8 mouse cellular contexts compared by ENCODE assay signal in the genomic region with DNA sequence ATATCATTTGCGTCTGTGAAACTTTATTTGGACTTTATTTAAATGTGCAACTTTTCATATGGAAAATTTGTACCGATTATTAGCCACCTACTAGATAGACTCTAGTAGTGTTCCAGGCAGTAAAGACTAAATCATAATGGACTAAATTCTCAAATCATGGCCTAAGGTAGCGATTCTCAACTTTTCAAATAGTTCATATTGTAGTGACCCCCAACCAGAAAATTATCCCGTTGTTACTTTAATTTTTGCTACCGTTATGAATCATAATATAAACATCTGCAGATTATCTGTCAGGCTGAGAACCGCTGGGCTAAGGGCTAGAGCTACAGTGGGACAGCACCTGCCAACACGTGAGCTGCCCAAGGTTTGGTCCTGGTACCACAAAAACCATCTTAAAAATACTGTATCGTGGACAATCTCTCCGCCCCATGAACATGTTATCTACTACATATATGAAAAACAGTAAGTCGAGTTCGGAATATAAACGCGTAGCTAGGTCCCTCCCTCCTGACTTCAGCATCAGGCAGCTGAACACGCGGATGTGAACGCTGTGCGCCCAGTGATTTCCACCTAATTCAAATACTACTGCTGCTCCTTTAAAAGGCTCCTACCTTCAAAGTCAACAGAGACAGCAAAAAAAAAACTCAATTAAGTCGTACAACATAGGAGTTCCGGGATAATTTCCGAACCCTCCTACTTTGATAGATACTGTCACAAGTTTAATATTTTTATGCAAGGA. TPM values are rescaled to one million over a fixed set of nuclear protein-coding genes. Genes with fewer than 3 reads are reported as not detected.
A peak's percentile ranks its signal among the peaks of the same experiment; 100 is the strongest.
DNase-seq lines count a peak whose midpoint lies in the region; ATAC-seq and TF ChIP-seq lines count a peak whose summit lies in the region.

No protein-coding gene starts in this region.

- peak overlapping the region; percentile 67 for H3K4me2 ChIP-seq in hindbrain, embryonic 11.5 days (replicated peaks; ENCODE audit: low read depth, low read length)

- peaks cover 66% of the 10 kb centered on the region for H3K4me1 ChIP-seq in megakaryocyte, embryonic 14.5 days
- no peaks in the 10 kb centered on the region for H3K4me1 ChIP-seq in hindbrain, embryonic 11.5 days (replicated peaks; ENCODE audit: control insufficient read depth, insufficient read depth, low read length)
- H3K4me1 ChIP-seq in midbrain, embryonic 10.5 days = peaks cover 23% of the 10 kb centered on the region

- H3K27me3 ChIP-seq in megakaryocyte, embryonic 14.5 days (replicated peaks) = no peaks in the 10 kb centered on the region
- H3K27me3 ChIP-seq in hindbrain, embryonic 11.5 days (ENCODE audit: control insufficient read depth, insufficient read depth, low read length) = no peaks in the 10 kb centered on the region
- H3K27me3 ChIP-seq in midbrain, embryonic 10.5 days (ENCODE audit: low read depth, poor library complexity, severe bottlenecking) = no peaks in the 10 kb centered on the region

- no peak for TF ChIP-seq CTCF in brain, embryonic 14.5 days (IDR thresholded peaks at IDR 0.05; ENCODE audit: borderline replicate concordance, extremely low read depth, insufficient read depth, insufficient read length)

- peak overlapping the region; percentile 80 for H3K9ac ChIP-seq in hindbrain, embryonic 11.5 days (ENCODE audit: low read depth, low read length)

- H3K9me3 ChIP-seq in megakaryocyte, embryonic 14.5 days = no peaks in the 10 kb centered on the region
- no peaks in the 10 kb centered on the region for H3K9me3 ChIP-seq in hindbrain, embryonic 11.5 days (ENCODE audit: control insufficient read depth, low read length)
- no peaks in the 10 kb centered on the region for H3K9me3 ChIP-seq in midbrain, embryonic 10.5 days (replicated peaks)

- TF ChIP-seq POLR2A in brain, embryonic 14.5 days (IDR thresholded peaks at IDR 0.05; ENCODE audit: borderline replicate concordance, extremely low read depth, insufficient read depth, insufficient read length, poor library complexity, severe bottlenecking) = no peak

- H3K4me3 ChIP-seq in megakaryocyte, embryonic 14.5 days (replicated peaks) = peak overlapping the region; percentile 99
- peak overlapping the region; percentile 86 for H3K4me3 ChIP-seq in hindbrain, embryonic 11.5 days (ENCODE audit: low read depth, low read length)
- peak overlapping the region; percentile 98 for H3K4me3 ChIP-seq in midbrain, embryonic 10.5 days

- H3K36me3 ChIP-seq in megakaryocyte, embryonic 14.5 days (replicated peaks; ENCODE audit: low read length) = peaks cover 22% of the 10 kb centered on the region
- H3K36me3 ChIP-seq in hindbrain, embryonic 11.5 days (ENCODE audit: control insufficient read depth, insufficient read depth, low read length) = no peaks in the 10 kb centered on the region
- H3K36me3 ChIP-seq in midbrain, embryonic 10.5 days = peaks cover 38% of the 10 kb centered on the region

- WGBS in hindbrain, embryonic 11.5 days = 12% methylated on average over 20 of the region's 20 CpGs
- WGBS in midbrain, embryonic 10.5 days = 13% methylated on average over 20 of the region's 20 CpGs

- DNase-seq in brain, embryonic 14.5 days (ENCODE audit: low read depth) = peak; percentile 28
- no peak for DNase-seq in hindbrain, embryonic 11.5 days (ENCODE audit: low spot score)
- no peak for DNase-seq in midbrain, embryonic 10.5 days (ENCODE audit: low spot score)
- no peak for DNase-seq in cerebellum, postnatal 36 days
- no peak for DNase-seq in left cerebral cortex, adult 8-10 months (ENCODE audit: low spot score in 2 of 2)
- DNase-seq in right cerebral cortex, postnatal 36 days (ENCODE audit: low spot score in 2 of 2) = no peak

- no peak for ATAC-seq in megakaryocyte, adult 5-6 weeks (ENCODE audit: poor library complexity, severe bottlenecking)
- no peak for ATAC-seq in hindbrain, embryonic 11.5 days (ENCODE audit: low FRiP score)

- no peak overlapping the region for H3K27ac ChIP-seq in hindbrain, embryonic 11.5 days (ENCODE audit: low read depth, low read length)
- H3K27ac ChIP-seq in midbrain, embryonic 10.5 days (replicated peaks) = peak overlapping the region; percentile 92

RNA-seq across cellular contexts. Expression of gene Ddx21, which starts 0.9 kb away (rescaled TPM):
- 5.4 and 39.8 TPM in 2 replicates for polyA plus RNA-seq in megakaryocyte, embryonic 14.5 days (2012; ENCODE audit: insufficient read depth, low replicate concordance)
- 36.2 and 38.4 TPM in 2 replicates for total RNA-seq in megakaryocyte, adult 5-6 weeks (2015)
- 59.8 and 61.7 TPM in 2 replicates for total RNA-seq in megakaryocyte, adult 5-6 weeks (2017)
- 39.6 and 42.1 TPM in 2 replicates for polyA plus RNA-seq in brain, embryonic 14.5 days (2012; rRNA removed)
- polyA plus RNA-seq in hindbrain, embryonic 11.5 days (2014; fragmentation: Nextera tagmentation; extraction: Ambion mirVana) = 33.7 and 37.1 TPM in 2 replicates
- polyA plus RNA-seq in midbrain, embryonic 10.5 days (2016; fragmentation: Nextera tagmentation; extraction: Ambion mirVana) = 30.0 and 32.8 TPM in 2 replicates
- total RNA-seq in left cerebral cortex, adult 8-10 months (2022) = 10 to 100 TPM; 18.6 to 21.8 (median 19.5) TPM

RNA-seq across cellular contexts. Expression of gene Kif1bp, which starts 23.0 kb away (rescaled TPM):
- polyA plus RNA-seq in megakaryocyte, embryonic 14.5 days (2012; ENCODE audit: insufficient read depth, low replicate concordance) = 2.5 and 5.1 TPM in 2 replicates
- total RNA-seq in megakaryocyte, adult 5-6 weeks (2015) = 23.3 and 23.6 TPM in 2 replicates
- 18.1 and 19.9 TPM in 2 replicates for total RNA-seq in megakaryocyte, adult 5-6 weeks (2017)
- 54.2 and 71.8 TPM in 2 replicates for polyA plus RNA-seq in brain, embryonic 14.5 days (2012; rRNA removed)
- polyA plus RNA-seq in hindbrain, embryonic 11.5 days (2014; fragmentation: Nextera tagmentation; extraction: Ambion mirVana) = 55.9 and 60.2 TPM in 2 replicates
- polyA plus RNA-seq in midbrain, embryonic 10.5 days (2016; fragmentation: Nextera tagmentation; extraction: Ambion mirVana) = 39.5 and 44.7 TPM in 2 replicates
- 100 to 1,000 TPM; 161 to 183 (median 170) TPM for total RNA-seq in left cerebral cortex, adult 8-10 months (2022)

RNA-seq across cellular contexts. Expression of gene Ddx50, which starts 49.8 kb away (rescaled TPM):
- polyA plus RNA-seq in megakaryocyte, embryonic 14.5 days (2012; ENCODE audit: insufficient read depth, low replicate concordance) = 6.6 and 107 TPM in 2 replicates
- 62.9 and 70.3 TPM in 2 replicates for total RNA-seq in megakaryocyte, adult 5-6 weeks (2015)
- total RNA-seq in megakaryocyte, adult 5-6 weeks (2017) = 54.4 and 58.3 TPM in 2 replicates
- polyA plus RNA-seq in brain, embryonic 14.5 days (2012; rRNA removed) = 63.0 and 66.6 TPM in 2 replicates
- polyA plus RNA-seq in hindbrain, embryonic 11.5 days (2014; fragmentation: Nextera tagmentation; extraction: Ambion mirVana) = 124 and 143 TPM in 2 replicates
- polyA plus RNA-seq in midbrain, embryonic 10.5 days (2016; fragmentation: Nextera tagmentation; extraction: Ambion mirVana) = 104 and 111 TPM in 2 replicates
- total RNA-seq in left cerebral cortex, adult 8-10 months (2022) = 10 to 100 TPM; 80.2 to 87.7 (median 86.1) TPM
